Comparison of ENCODE assay signal across 21 mouse cellular contexts in genomic region chr10:37436849-37437248, GRCm38 (mm10).
DNase-seq lines count a peak whose midpoint lies in the region; ATAC-seq and TF ChIP-seq lines count a peak whose summit lies in the region.
"Had no signal": no experiment of that assay in that cellular context is flagged by ENCODE, and none has a peak within 500 bp of the region (broad histone marks: within the 10 kb centered on the region; RNA-seq: fewer than 3 reads in every experiment).

No protein-coding gene starts in this region.

- H3K4me3 ChIP-seq in forebrain, embryonic 10.5 days: no peak overlapping the region
- H3K4me3 ChIP-seq in forebrain, embryonic 16.5 days (replicated peaks; ENCODE audit: low read length): no peak overlapping the region
- H3K4me3 ChIP-seq: kidney, embryonic 15.5 days; limb, embryonic 12.5 days; midbrain, embryonic 12.5 days had no signal

- H3K4me2 ChIP-seq in forebrain, embryonic 16.5 days (ENCODE audit: low read length): no peak overlapping the region
- H3K4me2 ChIP-seq: kidney, embryonic 15.5 days; limb, embryonic 12.5 days; liver, embryonic 11.5 days; midbrain, embryonic 12.5 days had no signal

- DNase-seq in forebrain, embryonic 10.5 days (ENCODE audit: extremely low spot score, low spot score): no peak
- DNase-seq in gastrocnemius, postnatal 14 days: peak; percentile 12
- no peak for DNase-seq in gastrocnemius, adult 18-20 months (ENCODE audit: low spot score)
- DNase-seq in left cerebral cortex, postnatal 4 days: peak; percentile 10
- no peak for DNase-seq in left cerebral cortex, postnatal 36 days (ENCODE audit: low spot score in 2 of 2)
- DNase-seq in brain, embryonic 14.5 days (ENCODE audit: low read depth): peak; percentile 60
- DNase-seq in retina, postnatal 1 day: no peak
- DNase-seq: adrenal gland, adult 8-10 months; cerebellum, adult 2 months; cerebellum, postnatal 36 days; liver, postnatal 0 days; lung, postnatal 14 days; thymus, adult 18-20 months; thymus, postnatal 36 days had no signal

- no peaks in the 10 kb centered on the region for H3K27me3 ChIP-seq in forebrain, embryonic 10.5 days (ENCODE audit: poor library complexity, severe bottlenecking)
- H3K27me3 ChIP-seq in forebrain, embryonic 16.5 days (replicated peaks; ENCODE audit: control insufficient read depth, insufficient read depth, low read length): no peaks in the 10 kb centered on the region
- H3K27me3 ChIP-seq: kidney, embryonic 15.5 days; limb, embryonic 12.5 days; midbrain, embryonic 12.5 days had no signal

- no peaks in the 10 kb centered on the region for H3K9me3 ChIP-seq in forebrain, embryonic 10.5 days
- H3K9me3 ChIP-seq in forebrain, embryonic 16.5 days (ENCODE audit: control insufficient read depth, low read length): no peaks in the 10 kb centered on the region
- H3K9me3 ChIP-seq: kidney, embryonic 15.5 days; limb, embryonic 12.5 days; midbrain, embryonic 12.5 days had no signal

- TF ChIP-seq CTCF in brain, embryonic 14.5 days (IDR thresholded peaks at IDR 0.05; ENCODE audit: borderline replicate concordance, extremely low read depth, insufficient read depth, insufficient read length): no peak

- ATAC-seq in forebrain, embryonic 16.5 days: no peak
- ATAC-seq: hindbrain, embryonic 16.5 days; intestine, embryonic 16.5 days; liver, postnatal 0 days had no signal

- H3K36me3 ChIP-seq in forebrain, embryonic 10.5 days (replicated peaks): no peaks in the 10 kb centered on the region
- no peaks in the 10 kb centered on the region for H3K36me3 ChIP-seq in forebrain, embryonic 16.5 days (ENCODE audit: control insufficient read depth, insufficient read depth)
- H3K36me3 ChIP-seq: kidney, embryonic 15.5 days; limb, embryonic 12.5 days; midbrain, embryonic 12.5 days had no signal

- no peak overlapping the region for H3K9ac ChIP-seq in forebrain, embryonic 16.5 days (replicated peaks; ENCODE audit: low read depth, low read length)
- H3K9ac ChIP-seq: kidney, embryonic 15.5 days; limb, embryonic 12.5 days; liver, postnatal 0 days; midbrain, embryonic 12.5 days had no signal

- H3K27ac ChIP-seq in forebrain, embryonic 10.5 days: peak overlapping the region; percentile 51; the same call in 1 of the 2 replicates
- H3K27ac ChIP-seq in forebrain, embryonic 16.5 days (ENCODE audit: low read length): no peak overlapping the region
- H3K27ac ChIP-seq: kidney, embryonic 15.5 days; limb, embryonic 12.5 days; midbrain, embryonic 12.5 days had no signal

- H3K4me1 ChIP-seq in forebrain, embryonic 10.5 days: peaks cover 52% of the 10 kb centered on the region
- H3K4me1 ChIP-seq in forebrain, embryonic 16.5 days (replicated peaks; ENCODE audit: control insufficient read depth, insufficient read depth, low read length): peaks cover 10% of the 10 kb centered on the region

- TF ChIP-seq POLR2A in brain, embryonic 14.5 days (IDR thresholded peaks at IDR 0.05; ENCODE audit: borderline replicate concordance, extremely low read depth, insufficient read depth, insufficient read length, poor library complexity, severe bottlenecking): no peak

- intact Hi-C loops in gastrocnemius, postnatal 14 days (cut with DNase I; ENCODE audit: low total_unique reads): no loop called here
- intact Hi-C loops in left cerebral cortex, postnatal 4 days (cut with DNase I): no loop called here
- intact Hi-C loops in left cerebral cortex, postnatal 36 days (cut with DNase I): no loop called here

Comparison
In these comparisons a context has a peak if more than half of its experiments do, and no peak if none do; other contexts are left out.
1. DNase-seq: peak in gastrocnemius, postnatal 14 days (single experiment), left cerebral cortex, postnatal 4 days (single experiment) and brain, embryonic 14.5 days (single experiment); none in forebrain, embryonic 10.5 days (single experiment), gastrocnemius, adult 18-20 months (single experiment), left cerebral cortex, postnatal 36 days (0 of 2) and retina, postnatal 1 day (single experiment).